Mouse (Mus musculus) bone marrow macrophage, adult 2 months (primary cell): Measurements from ENCODE around the gene Akr7a5.

Source experiments
- CTCF ChIP-seq: IDR thresholded peaks from 2 replicates; pipeline ENCODE4 v1.5.1; 2012; ENCODE audit warnings: low read depth, mild to moderate bottlenecking, low read length, moderate library complexity
- POLR2A ChIP-seq: IDR thresholded peaks from 2 replicates; pipeline ENCODE4 v1.6.1; 2012; ENCODE audit warnings: mild to moderate bottlenecking, low read depth, low read length, borderline replicate concordance

- TF ChIP-seq POLR2A (no peak), CTCF (no peak)
Observed at GRCm38 (mm10) chr4:139352832-139353231, 42.3 kb downstream of the Akr7a5 start.
